Mouse (Mus musculus): ENCODE results near the gene Yipf1. TPM values are rescaled to one million over a fixed set of nuclear protein-coding genes. Genes with fewer than 3 reads are reported as not detected.

Gene Yipf1
- polyA plus RNA-seq, 1 experiment from 2014 or later, result 46.7 TPM

Other genes with a start within 250 kb of the Yipf1 start
- 107 and 113 TPM in 2 replicates for gene Mrpl37, start 247.5 kb upstream of the Yipf1 start, polyA plus RNA-seq (2014; fragmentation: Nextera tagmentation; extraction: Ambion mirVana)
- 2.3 and 5.5 TPM in 2 replicates for gene Cyb5rl, start 247.4 kb upstream of the Yipf1 start, polyA plus RNA-seq (2014; fragmentation: Nextera tagmentation; extraction: Ambion mirVana)
- 0.13 and 0.20 TPM in 2 replicates for gene Cdcp2, start 217.5 kb upstream of the Yipf1 start, polyA plus RNA-seq (2014; fragmentation: Nextera tagmentation; extraction: Ambion mirVana)
- gene Tmem59, start 136.0 kb upstream of the Yipf1 start, polyA plus RNA-seq (2014; fragmentation: Nextera tagmentation; extraction: Ambion mirVana), result 387 and 390 TPM in 2 replicates
- gene Tceanc2, start 135.2 kb upstream of the Yipf1 start, polyA plus RNA-seq (2014; fragmentation: Nextera tagmentation; extraction: Ambion mirVana), result 21.1 and 26.4 TPM in 2 replicates
- not detected in 2 replicates for gene Ldlrad1, start 105.2 kb upstream of the Yipf1 start, polyA plus RNA-seq (2014; fragmentation: Nextera tagmentation; extraction: Ambion mirVana)
- 79.1 and 83.0 TPM in 2 replicates for gene Lrrc42, start 60.8 kb upstream of the Yipf1 start, polyA plus RNA-seq (2014; fragmentation: Nextera tagmentation; extraction: Ambion mirVana)
- gene Hspb11, start 60.8 kb upstream of the Yipf1 start, polyA plus RNA-seq (2014; fragmentation: Nextera tagmentation; extraction: Ambion mirVana), result 32.0 and 39.3 TPM in 2 replicates
- not detected in 2 replicates for gene Dio1, start 7.2 kb upstream of the Yipf1 start, polyA plus RNA-seq (2014; fragmentation: Nextera tagmentation; extraction: Ambion mirVana)
- gene Ndc1, start 53.4 kb downstream of the Yipf1 start, polyA plus RNA-seq (2014; fragmentation: Nextera tagmentation; extraction: Ambion mirVana), result 34.2 and 42.8 TPM in 2 replicates
- gene Glis1, start 120.2 kb downstream of the Yipf1 start, polyA plus RNA-seq (2014; fragmentation: Nextera tagmentation; extraction: Ambion mirVana), result 4.0 and 6.3 TPM in 2 replicates

Data from hindbrain, embryonic 11.5 days (tissue).